Mouse (Mus musculus): ENCODE measurements around the gene Klkb1. TPM values are rescaled to one million over a fixed set of nuclear protein-coding genes. Genes with fewer than 3 reads are reported as not detected.
A peak's percentile ranks its signal among the peaks of the same experiment; 100 is the strongest.

Klkb1 gene
- total RNA-seq, 2 experiments from 2014 or later = 0.07 TPM; not detected in 1

GRCm38 (mm10) chr8:45268485-45268884 is 26.2 kb downstream of the Klkb1 start:
- no peak for DNase-seq

GRCm38 (mm10) chr8:45267611-45268391 is 26.9 kb downstream of the Klkb1 start:
- DNase-seq = peak; percentile 13 to 46

GRCm38 (mm10) chr8:45266993-45267392 is 27.7 kb downstream of the Klkb1 start:
- DNase-seq = no peak

GRCm38 (mm10) chr8:45264918-45265317 is 29.7 kb downstream of the Klkb1 start:
- DNase-seq = no peak

- no peak for DNase-seq
Measured at GRCm38 (mm10) chr8:45262851-45263250, 31.8 kb downstream of the Klkb1 start.

GRCm38 (mm10) chr8:45261920-45262319 is 32.7 kb downstream of the Klkb1 start, which contains the start of gene F11:
TSS of gene F11 (minus strand) at chr8:45262031.
- no peak for DNase-seq

- DNase-seq = no peak
Measured at GRCm38 (mm10) chr8:45258421-45258820, 36.2 kb downstream of the Klkb1 start.

- DNase-seq = no peak
Measured at GRCm38 (mm10) chr8:45255040-45255439, 39.6 kb downstream of the Klkb1 start.

GRCm38 (mm10) chr8:45254194-45254842 is 40.3 kb downstream of the Klkb1 start:
- no peak for DNase-seq

GRCm38 (mm10) chr8:45253586-45253985 is 41.1 kb downstream of the Klkb1 start:
- DNase-seq = no peak

- DNase-seq = no peak
Measured at GRCm38 (mm10) chr8:45253111-45253510, 41.5 kb downstream of the Klkb1 start.

GRCm38 (mm10) chr8:45246307-45246706 is 48.4 kb downstream of the Klkb1 start:
- no peak for DNase-seq

- DNase-seq = no peak
Measured at GRCm38 (mm10) chr8:45239363-45239762, 55.3 kb downstream of the Klkb1 start.

- peak; percentile 3 to 16 for DNase-seq
Measured at GRCm38 (mm10) chr8:45238282-45238681, 56.4 kb downstream of the Klkb1 start.

GRCm38 (mm10) chr8:45236164-45236912 is 58.3 kb downstream of the Klkb1 start:
- DNase-seq = peak; percentile 38 to 58

GRCm38 (mm10) chr8:45235228-45235627 is 59.4 kb downstream of the Klkb1 start:
- no peak for DNase-seq

GRCm38 (mm10) chr8:45233256-45233655 is 61.4 kb downstream of the Klkb1 start:
- DNase-seq = no peak

Other genes starting within 250 kb of the Klkb1 start
- gene Mtnr1a, start 225.7 kb downstream of the Klkb1 start, total RNA-seq (2021) = not detected
- under 1 TPM in 1 of 2 experiments, not detected in 1; 0.20 TPM for gene F11, start 32.8 kb downstream of the Klkb1 start, total RNA-seq (2021)
- gene Gm45753, start 13.6 kb upstream of the Klkb1 start, total RNA-seq (2021) = not detected
- 10 to 100 TPM; 16.9 to 22.2 TPM for gene Cyp4v3, start 38.4 kb upstream of the Klkb1 start, total RNA-seq (2021)
- 1 to 10 TPM; 8.2 to 9.7 TPM for gene Fam149a, start 87.4 kb upstream of the Klkb1 start, total RNA-seq (2021)
- gene Tlr3, start 116.2 kb upstream of the Klkb1 start, total RNA-seq (2021) = 1 to 10 TPM; 4.8 to 7.2 TPM
- 100 to 1,000 TPM; 117 to 150 TPM for gene Sorbs2, start 212.9 kb upstream of the Klkb1 start, total RNA-seq (2021)

Measured in adrenal gland, postnatal 36 days (tissue).